Mouse (Mus musculus) retina, embryonic 14.5 days (tissue): ENCODE measurements around the gene Ttc25.
"Not testable (repeated sequence)": the region's sequence is repeated elsewhere in the genome, so short reads cannot be mapped to it uniquely, and the experiment has no call there.

Experiments used
- DNase-seq: peaks from one replicate; pipeline ENCODE4 v3.0.0-alpha.2; 2015; ENCODE audit warnings: low spot score

Ttc25 gene

DNA sequence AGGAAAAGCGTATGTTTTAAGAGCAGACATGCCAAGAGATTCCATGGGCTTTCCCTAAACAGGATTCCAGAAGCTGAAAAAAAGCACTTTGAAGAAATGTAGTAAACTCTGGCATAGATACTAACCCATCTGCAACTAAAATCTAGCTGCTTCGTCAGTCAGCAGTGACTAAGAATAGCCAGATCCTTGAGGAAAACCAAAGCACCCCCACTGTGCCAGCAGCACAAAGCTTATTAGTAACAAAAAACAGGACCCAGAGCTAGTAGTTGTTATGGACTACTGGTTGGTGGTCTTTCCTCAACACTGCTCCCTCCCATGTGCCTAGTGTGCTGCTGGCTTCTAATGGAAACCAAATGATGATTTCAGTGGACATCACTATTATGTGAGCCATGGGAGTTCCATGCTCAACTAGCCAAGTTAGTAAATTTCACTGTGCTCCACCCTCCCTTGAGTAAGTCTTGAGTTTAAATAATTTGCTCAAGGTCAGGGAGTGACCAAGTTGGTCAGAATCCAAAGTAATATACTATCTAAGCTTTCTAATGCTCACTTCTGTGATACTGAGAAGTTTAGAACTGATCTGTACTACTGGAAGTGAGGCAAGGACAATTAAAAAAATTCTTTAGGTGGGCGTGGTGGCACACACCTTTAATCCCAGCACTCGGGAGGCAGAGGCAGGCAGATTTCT lies 59.1 kb downstream of the Ttc25 start:
- DNase-seq: no peak

DNA sequence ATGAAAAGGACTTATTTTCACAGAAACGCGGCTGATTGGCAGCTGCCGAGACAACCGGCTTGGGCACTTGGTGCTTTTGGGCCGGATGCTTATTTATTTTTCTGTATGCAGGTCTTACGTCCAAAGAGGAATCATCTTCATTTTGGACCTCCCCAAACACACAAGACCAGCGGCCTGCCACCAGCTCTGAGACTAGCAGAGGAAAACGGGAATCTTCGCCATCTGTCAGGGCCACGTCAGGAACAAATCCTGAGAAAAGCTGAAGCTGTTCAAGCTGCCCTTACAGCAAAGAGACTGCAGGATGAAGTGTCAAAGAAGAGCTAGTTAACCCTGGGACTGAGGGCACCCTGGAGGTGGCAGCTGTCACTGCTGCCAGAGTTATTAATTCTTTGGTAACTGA lies 60.0 kb downstream of the Ttc25 start:
- peak; percentile 30 for DNase-seq

DNA sequence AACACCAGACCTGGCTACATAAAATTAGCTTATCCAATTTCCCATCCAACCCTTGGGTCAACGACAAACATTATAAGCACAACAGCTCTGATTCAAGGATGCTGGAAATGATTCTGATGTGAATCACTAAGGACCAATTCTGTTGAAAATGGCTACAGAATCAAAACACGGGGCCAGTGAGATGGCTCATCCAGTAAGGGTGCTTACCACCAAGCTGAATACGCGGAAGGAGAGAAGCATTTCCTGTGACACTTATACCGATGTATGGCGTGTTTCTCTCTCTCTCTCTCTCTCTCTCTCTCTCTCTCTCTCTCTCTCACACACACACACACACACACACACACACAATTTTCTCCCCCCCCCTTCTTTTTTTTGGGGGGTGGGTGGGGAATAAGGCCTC lies 61.7 kb downstream of the Ttc25 start:
- DNase-seq: no peak

DNA sequence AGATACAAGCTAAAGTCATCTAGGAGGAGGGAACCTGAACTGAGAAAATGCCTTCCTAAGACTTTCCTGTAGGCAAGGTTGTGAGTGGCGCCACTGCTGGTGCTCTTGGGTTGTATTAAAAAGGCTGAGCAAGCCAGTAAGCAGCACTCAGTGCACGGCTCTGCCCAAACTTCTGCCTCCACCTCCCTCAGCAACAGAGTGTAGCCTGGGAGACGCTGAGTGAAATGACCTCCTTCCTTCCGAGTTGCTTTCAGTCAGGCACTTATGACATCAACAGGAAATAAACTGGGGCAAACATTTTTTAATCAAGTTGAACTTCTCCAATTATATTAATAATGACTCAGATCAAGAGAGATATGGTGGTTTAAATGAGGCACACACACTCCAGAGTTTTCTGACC lies 63.4 kb downstream of the Ttc25 start:
- DNase-seq: no peak

DNA sequence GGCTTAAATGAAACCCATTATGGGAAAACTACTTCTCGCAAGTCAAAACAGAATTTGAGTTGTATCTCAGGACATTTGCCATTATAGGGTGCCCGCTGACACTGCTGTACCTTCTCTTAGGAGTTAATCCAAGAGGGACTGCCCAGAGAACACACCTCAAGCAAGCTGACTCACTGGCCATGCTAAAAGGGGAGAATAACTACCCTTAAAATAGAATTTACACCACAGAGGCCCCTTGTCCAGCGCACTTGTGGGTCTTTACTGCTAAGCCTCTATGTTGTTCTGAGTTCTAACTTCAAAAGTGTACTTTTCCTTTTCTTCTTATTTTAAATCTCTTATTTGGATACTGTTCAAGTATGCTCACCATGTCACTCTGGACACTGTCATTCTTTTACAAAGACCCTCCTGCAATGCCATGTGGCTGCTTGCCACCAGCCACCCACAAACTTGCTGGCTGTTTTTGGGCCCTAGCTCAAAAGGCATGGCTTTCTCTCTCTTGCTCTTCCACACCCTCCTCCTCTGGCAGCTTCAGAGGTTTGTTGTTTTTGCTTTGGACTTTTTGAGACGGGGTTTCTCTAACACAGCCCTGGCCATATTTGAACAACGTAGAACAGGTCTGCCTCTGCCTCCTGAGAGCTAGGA lies 64.1 kb downstream of the Ttc25 start:
- DNase-seq: no peak

DNA sequence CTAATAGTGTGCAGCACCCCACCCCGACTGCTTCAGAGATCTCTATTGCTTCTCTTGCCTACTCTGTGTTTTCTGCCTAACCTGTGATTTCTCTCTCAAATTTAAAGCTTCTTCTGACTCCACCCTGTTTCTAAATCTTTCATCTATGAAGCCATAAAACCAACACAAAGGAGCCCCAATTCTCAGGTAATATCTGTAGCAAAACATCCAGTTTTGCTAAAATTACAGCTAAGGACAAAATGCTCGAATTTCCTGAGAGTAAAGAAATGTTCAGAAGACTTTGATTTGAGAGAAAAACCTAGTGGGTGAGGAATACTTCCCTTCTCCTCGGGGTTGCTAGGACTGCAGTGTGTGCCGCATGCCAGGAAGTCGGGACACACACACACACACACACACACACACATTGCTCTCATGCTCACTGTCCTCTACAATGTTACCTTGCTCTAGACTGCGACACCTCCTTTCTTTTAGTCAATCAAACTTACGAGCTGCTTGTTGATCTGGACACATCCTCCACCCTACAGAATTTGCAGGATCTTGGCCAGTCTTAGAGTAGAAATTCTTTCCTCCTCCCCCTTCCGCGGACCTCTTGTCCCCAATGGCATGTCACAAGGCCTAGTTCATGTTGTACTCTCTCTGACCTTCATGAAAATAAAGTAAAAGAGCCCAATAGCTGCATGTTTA lies 64.7 kb downstream of the Ttc25 start:
- DNase-seq: no peak

DNA sequence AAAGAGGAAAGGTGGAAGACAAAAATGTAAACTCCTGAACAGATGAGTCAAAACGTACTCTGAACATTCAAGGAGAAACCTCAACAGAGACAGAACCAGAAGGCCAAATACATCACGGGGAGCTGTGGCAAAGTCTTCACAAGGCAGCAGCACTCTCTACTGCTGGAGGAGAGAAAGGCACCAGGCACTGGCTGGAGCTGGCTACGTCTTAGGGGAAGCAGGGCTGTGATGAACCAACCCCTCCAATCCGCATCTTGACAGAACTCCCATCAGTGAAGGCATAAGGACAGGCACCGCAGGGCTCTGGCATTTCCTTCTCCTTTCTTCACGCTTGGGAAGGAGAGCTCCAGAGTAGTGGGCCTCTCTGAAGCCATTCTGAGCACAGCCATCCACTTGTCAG lies 66.2 kb downstream of the Ttc25 start:
- no peak for DNase-seq

DNA sequence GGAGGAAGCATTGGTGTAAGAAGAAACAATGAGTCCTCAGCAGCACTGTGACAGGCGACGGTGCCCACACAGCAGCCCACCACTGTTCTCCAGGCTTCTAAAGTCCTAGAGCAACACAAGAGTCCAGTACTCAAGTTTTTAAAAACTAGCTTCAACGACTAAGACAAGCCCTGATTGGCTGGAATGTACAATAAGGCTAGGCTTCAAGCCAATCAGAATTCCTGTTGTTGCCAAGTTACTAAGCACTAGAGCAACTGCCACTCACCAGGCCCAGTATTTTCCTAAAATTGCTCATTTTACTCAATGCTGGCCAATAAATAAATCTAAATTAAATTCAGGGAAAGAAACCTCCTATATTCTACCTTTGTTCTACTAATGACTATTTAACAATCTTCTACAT lies 67.8 kb downstream of the Ttc25 start:
- peak; percentile 49 for DNase-seq

DNA sequence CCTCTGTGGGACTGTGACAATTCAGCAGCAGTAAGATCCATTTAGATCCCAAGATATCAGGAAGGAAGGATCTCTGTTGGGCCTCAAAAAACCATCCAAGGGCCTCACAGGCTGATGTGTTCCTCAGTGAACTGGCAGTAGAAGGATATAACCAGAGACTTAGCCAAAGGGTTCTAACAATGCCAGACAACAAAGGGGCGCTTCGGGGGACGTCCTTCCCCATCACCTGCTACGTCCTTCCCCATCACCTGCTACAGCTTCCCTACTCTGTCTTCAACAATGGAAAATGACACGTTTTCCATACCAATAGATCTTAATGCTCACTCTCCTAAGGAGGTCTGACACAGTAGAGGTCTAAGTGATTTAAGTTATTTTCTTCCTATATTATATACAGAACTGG lies 70.9 kb downstream of the Ttc25 start:
- no peak for DNase-seq

DNA sequence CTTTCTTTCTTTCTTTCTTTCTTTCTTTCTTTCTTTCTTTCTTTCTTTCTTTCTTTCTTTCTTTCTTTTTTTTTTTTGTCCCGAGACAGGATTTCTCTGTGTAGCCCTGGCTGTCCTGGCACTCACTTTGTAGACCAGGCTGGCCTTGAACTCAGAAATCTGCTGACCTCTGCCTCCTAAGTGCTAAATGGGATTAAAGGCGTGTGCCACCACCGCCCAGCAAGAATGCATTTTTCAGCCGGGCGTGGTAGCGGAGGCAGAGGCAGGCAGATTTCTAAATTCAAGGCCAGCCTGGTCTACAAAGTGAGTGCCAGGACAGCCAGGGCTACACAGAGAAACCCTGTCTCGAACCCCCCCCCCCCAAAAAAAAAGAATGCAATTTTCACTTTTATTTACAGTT lies 71.4 kb downstream of the Ttc25 start:
- DNase-seq: not testable (repeated sequence)

DNA sequence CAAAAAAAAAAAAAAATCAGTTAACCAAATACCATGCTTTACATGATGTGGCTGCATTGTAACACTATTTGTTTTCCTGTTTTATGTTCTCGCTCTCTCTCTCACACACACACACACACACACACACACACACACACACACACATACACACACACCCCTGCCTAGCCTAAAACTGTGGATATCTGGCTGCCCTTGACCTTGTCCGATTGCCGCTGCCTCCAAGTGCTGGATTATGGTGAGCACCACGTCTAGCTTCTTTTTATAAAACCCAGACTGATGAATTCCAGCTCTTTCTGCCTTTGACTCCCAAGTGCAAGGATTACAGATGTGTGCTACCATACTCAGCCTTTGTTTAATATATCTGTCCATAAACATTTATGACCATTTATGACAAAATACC lies 72.1 kb downstream of the Ttc25 start:
- no peak for DNase-seq

DNA sequence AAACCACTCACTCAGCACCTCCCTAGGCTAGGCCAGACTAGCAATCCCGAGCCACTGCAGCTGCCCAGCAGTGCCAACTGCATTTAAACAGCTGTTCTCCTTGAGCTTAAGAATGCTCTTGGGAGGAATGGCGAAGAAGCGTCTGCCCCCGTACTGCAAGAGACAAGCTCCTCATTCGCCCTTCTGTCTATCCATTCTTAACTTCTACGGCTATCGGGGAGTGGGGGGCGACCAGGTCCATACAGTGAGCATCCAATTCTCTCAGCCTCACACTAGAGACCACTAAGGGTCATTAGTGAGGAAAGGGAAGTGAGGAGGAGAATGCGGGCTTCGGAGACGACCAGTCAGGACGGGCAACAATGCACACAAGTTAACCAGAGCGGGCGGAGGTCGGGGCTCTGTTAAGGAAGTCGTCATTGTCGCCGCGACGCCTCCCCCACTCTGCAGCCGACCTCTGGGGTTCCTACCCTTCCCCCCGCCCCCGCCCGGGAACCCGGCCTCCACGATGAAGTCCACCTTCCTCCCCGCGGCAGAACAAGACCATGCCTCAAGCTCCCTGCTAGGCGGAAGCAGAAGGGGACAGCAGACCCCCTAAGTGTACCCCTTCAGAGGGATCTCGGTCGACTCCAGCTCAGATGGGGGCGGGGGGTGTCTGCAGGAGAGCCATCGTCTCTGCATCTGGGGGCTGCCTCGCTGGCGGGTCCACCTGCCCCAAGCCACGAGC lies 73.5 kb downstream of the Ttc25 start, which contains the start of gene Nkiras2:
Nkiras2 (plus strand) TSS at position 484 of the 724 bp plus-strand sequence.
- DNase-seq: peak; percentile 75

DNA sequence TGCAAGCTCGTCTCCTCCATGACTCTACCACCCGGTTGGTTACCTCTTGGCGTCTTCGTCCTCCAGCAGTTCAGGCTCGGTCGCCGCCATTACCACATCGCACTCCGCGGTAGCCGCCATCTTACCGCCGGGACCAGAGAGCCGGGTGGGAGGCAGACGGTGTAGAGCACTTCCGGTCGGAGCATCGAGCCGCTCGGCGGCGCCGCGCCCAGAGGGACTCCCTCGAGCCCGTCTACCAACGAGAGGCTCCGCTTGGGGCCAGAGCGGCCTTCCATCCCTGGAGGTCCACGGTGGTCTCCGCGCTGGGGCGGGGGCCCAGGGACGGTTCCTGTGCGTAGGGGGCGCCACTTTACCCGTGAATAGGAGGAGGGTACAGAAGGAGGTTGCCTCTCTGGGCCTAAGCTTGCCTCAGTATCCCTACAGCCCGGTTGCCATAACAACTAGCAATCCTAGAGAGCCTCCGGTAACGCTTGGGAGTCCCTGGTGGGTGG lies 74.1 kb downstream of the Ttc25 start:
- peak; percentile 99 for DNase-seq

DNA sequence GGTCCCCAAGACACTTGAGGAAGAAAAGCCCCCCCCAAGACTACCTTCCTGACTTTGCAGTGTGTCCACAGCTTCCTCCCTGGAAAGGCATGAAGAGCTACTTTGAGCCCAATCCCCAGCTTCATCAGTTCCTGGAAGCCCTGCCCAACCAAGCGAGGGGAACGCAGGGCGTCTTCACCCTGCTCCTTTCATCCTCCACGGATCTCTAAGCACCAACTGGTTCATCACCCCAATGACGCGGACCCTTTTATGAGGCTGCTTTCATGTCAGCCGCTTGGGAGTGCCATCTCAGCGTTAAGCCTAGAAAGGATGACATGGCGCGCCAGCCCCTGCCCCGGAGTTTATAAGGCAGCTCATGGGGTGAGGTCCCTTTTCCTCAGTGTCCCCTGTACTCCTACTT lies 74.6 kb downstream of the Ttc25 start, which contains the start of gene Dnajc7:
Dnajc7 (minus strand) TSS at position 187 of the 400 bp plus-strand sequence.
- no peak for DNase-seq
